Mouse (Mus musculus): ENCODE data around the gene Hcrtr1.

Hcrtr1 gene

DNA sequence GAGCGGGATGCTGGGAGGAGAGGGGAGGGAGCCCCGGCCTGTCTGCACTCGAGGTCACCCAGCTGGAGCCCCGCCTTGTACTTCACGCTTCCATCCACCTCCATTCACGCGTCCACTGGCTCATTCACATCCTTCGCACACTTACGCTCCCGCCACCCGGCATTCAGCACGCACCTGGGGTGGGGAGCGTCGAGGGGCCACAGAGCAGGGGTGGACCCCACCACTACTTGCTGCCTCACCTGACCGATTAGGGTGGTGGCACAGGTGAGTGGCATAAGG lies at the start of gene Hcrtr1:
Hcrtr1 (minus strand) TSS at position 146 of the 279 bp plus-strand sequence.
- no peak for DNase-seq (ENCODE audit: low spot score in 2 of 2)

DNA sequence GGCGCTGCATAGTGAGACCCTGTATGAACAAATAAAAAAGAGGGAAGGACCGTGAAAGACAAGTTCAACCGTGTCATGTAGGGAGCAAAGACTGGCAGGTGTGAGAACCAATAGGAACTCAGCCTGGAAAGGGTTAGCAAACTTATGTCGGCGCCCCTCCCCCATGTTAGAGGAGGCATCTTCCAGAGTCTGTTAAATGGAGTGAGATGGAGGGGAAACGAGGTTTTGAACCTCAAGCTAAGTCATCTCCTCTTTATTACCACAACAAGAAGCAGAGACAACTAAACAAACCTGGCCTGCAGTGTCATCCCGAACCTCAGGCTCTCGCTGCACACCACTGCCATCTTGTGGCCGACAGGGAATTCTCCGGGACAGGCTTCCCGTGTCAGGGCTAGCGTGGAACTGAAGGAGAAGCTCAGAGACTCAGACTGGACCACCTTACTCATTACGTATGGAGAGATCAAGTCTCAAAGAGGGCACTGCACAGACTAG lies 49.7 kb upstream of the Hcrtr1 start:
- peak; percentile 89 to 91 for DNase-seq (ENCODE audit: low spot score in 2 of 2)

DNA sequence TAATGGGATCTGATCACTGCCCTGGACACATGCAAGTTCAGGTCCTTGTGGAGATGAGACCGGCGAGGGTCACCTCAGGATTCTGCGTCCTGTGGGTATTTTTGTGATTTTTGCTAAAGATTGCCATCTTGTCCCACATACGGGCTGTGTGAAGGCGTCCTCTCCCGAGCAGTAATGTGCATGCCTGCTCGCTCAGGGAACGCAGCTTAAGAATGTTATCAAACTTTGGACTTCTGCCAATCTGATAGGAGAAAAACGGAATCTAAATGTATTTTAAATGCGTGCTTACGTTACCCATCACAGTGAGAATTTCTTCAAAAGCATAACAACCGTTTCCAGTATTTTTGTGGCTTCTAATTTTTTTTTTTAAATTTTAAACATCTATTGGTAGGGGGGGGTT lies 47.7 kb upstream of the Hcrtr1 start:
- peak; percentile 52 to 71 for DNase-seq (ENCODE audit: low spot score in 2 of 2)

DNA sequence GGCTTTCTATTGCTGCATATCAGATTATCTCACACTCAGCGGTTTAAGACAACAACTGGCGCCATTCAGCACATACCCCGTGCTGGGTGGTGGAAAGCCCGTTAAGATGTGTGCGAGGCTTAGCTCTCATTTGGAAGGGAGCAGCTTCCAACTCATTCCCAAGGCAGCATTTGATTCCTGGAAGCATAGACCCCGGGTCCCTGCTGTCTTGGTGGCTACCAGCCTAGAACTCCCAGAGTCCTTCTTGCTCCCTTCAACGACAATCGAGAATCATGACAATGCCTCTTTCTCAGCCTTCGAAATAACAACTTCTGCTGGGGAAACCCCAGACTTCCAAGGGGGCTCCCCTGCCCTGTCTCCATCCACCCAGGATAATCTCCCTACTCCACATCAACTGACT lies 47.3 kb upstream of the Hcrtr1 start:
- DNase-seq (ENCODE audit: low spot score in 2 of 2): no peak

DNA sequence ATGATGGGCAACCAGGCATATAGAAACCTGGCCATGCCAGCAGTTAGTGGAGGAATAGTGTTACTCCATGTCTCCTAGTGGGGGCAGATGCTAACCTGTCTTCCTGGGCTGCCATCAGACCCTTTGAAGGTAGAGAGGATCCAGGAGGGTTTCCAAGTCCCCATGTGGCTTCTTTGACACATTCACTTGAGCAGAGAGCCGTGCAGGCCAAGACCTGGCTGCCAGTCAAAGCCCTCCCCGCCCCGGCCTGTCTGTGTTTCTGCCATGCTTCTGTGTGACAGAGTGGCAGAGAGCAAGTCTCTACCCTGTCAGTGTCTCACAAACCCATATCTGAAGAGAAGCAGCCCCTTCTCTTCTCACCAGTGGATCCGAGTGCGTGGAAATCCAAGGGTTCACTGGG lies 44.7 kb upstream of the Hcrtr1 start:
- no peak for DNase-seq (ENCODE audit: low spot score in 2 of 2)

DNA sequence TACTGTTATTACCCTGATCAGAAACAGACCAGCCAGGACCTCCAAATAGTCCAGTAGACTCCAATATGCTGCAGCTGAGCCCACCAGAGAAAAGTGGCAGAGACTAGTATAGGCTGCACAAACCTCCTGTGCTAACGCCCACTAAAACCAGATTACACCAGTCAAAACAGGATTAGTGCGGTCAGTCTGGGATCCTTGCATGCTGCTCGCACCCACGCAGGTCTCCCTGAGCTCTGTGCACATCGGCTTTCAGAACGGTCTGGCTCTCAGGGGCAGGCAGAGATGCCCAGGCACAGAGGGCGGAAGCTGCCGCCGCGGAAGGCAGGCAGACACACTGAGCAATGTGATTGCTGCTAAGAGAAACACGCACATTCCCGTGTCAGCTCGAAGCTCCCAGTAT lies 43.9 kb upstream of the Hcrtr1 start:
- no peak for DNase-seq (ENCODE audit: low spot score in 2 of 2)

DNA sequence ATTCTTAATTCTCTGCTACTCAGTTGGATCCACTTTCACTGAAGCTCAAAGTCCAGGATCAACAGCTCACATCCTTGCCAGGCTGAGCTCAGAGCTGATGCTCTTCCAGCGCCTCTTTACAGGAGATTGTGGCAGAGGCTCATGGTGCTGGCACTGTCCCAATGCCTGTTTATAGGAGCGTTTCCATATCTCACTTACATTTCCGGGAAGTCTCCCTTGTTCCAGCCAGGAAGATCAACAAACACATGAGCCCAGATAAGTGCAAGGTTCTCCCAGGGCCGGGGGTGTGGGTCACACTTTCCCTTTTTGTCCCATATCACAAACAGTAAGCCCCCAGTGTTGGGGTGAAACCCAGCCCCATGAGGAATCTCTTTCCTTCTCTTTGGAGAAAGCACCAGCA lies 42.7 kb upstream of the Hcrtr1 start:
- DNase-seq (ENCODE audit: low spot score in 2 of 2): no peak

DNA sequence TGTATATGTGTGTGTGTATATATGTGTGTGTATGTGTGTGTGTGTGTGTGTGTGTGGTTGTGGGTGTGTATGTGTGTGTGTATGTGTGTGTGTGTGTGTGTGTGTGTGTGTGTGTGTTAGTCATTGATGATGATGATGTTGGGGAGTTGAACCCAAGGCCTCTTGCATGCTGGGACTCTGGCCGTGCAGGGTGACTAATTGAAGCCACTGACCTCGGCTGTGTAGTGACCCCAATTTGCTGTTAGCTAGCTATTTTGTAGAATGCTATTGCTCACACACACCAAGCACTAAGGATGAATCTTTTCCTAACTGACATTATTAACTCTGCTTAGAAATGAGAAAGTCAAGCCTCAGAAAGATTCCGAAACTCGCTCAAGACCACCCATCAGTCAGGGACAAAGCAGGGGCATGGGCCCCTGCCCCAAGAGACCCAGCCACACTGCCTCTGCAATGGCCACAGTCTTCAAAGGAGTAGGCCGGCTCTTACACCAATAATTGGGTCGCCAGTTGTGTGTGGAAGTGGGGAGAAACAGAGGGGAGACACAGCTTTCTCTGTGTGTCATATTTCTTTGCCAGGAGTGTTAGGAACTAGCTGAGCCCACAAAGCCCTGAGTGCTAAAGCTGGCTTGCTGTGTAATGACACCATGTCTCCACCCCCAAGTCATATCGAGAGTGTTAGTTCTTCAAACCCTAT lies 41.9 kb upstream of the Hcrtr1 start:
- DNase-seq (ENCODE audit: low spot score in 2 of 2): no peak

DNA sequence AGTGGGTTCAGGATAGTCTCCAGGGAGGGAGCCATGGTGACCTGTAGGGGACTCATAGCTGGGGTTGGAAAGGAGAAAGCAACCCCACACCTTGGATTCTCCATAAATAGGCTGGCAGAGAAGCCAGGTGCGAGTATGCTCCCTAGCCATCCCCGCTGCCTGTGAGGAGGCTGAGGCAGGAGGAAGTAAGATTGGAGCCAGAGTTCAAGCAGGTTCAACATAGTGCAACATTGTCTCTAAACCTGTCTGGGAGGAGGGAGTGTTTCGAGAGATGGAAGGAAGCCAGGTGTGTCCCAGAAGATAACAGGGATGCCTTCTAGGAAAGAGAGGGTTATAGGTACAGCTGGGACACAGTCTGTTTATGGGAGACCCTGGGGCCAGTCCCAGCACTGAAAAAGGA lies 40.7 kb upstream of the Hcrtr1 start:
- no peak for DNase-seq (ENCODE audit: low spot score in 2 of 2)

DNA sequence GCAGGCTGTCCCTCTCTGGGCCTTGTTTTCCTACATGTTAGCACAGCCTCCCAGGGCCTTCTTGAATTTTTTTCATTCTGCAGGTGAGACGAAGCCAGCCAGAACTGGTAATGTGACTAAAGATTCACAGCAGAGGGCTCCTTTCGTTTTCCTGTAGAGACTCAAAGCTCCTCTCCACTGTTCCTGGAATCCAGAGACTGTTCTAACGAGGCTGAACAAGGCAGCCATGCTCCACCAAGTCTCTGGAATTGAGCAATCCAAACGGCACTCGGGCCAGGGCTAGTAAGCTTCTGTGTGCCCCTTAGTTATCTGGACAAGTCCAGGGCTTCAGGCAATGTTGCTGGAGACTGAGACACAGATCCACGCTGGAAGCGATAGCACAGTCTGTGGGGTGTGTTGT lies 38.4 kb upstream of the Hcrtr1 start:
- DNase-seq (ENCODE audit: low spot score in 2 of 2): no peak

DNA sequence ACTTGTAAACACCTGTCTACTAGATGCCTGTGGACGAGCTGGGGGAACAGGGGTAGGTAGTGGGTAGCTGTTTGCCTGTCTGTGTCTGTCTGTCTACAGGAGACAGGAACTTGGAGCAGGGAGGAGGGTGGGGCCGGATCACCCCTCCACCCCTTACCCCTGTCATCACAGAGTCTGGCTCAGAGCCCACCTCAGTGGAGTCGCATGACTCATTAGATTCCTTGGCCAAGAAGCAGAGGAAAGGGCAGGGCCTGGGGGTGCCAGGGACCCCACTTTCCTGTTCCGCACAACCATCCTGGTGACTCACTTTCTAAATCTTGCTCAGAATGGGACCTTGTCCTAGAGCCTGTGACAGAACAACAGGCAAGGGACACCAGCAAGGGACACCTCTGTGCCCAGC lies 37.9 kb upstream of the Hcrtr1 start:
- no peak for DNase-seq (ENCODE audit: low spot score in 2 of 2)

DNA sequence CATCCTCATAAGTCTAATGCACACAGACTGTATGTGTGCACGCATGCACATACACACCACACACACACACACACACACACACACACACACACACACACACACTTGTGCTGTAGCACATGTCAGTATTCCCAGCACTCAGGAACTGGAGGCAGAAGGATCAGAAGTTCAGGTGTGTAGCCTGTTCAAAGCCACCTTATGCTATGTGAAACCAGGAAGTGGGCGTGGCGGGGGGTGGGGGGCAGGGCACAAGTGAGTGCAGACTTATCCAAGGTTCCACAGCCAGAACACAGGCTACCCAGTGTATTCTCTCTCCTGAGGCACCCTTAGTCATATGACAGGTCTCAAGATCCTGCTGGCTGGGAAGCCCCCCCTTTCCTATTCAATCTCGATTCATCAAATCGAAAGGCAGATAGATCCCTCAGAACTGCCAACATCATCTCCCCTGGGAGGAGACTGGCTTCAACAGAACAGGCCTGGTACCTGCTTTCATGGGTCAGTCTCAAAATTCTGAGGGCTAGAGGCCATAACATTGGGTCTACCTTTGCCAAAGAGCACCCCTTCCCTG lies 37.1 kb upstream of the Hcrtr1 start:
- no peak for DNase-seq (ENCODE audit: low spot score in 2 of 2)

DNA sequence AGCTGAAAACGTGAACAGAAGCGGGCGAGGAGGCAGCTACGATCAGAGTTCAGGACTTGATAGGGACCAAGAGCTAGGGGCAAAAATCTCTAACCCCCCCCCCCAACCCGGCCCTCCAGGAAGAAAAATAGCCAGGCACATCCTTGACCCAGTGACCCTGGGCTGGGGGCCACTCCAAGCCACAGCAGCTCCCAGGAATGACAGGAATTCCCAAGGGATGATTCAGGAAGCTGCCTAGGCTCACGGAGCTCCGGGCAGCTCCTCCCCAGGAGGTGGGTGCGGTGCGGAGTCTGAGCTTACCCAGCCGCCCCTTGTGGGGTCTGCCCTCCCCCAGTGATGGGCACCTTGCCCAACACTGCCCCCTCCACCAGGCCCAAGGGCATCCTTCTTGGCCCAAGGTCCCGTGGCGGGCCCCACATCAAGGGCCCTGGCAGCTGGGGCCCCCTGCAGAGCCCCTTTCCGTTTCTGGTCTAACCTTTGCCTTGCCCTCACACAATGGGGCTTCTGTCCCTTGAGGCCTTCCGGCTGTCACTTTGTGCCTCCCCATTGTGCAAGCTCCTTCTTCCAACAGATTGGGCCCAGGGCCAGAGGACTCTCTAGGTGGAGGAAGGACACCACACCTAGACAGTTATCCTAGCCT lies 36.0 kb upstream of the Hcrtr1 start, which contains the start of gene Tinagl1:
Tinagl1 (minus strand) TSS at position 51 of the 640 bp plus-strand sequence.
- DNase-seq (ENCODE audit: low spot score in 2 of 2): no peak

DNA sequence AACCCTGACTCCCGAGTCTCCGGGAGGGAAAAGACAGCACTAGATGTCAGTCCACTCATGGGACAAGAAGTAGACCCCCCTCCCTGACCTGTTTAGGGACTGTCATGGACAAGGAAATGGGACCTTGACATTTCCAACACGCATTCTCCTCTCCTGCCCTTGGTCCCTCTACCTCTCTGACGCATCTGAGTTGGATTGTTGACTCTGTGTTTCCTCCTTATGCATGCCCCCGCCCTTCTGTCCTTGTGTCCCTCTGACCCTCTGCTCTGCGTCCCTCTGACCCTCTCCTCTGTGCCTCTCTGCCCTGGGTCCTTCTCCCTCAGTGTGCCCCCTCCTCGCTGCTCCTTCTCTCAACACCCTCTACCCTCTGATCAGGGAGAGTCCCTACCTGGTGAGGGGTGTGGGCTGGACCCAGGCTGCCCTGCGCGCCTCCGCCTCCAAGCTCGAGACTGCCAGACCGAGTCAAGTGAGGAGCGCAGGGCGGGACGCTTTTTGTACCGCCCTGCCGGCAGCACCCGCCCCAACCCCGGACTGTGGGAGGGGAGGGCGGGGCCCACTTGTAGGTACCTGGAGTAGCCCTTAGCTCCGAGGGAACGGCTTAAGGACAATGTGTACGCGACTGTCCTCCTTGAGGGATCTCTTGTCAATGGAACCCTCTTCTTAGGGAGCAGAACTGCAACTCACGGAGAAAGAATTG lies 35.3 kb upstream of the Hcrtr1 start:
- no peak for DNase-seq (ENCODE audit: low spot score in 2 of 2)

DNA sequence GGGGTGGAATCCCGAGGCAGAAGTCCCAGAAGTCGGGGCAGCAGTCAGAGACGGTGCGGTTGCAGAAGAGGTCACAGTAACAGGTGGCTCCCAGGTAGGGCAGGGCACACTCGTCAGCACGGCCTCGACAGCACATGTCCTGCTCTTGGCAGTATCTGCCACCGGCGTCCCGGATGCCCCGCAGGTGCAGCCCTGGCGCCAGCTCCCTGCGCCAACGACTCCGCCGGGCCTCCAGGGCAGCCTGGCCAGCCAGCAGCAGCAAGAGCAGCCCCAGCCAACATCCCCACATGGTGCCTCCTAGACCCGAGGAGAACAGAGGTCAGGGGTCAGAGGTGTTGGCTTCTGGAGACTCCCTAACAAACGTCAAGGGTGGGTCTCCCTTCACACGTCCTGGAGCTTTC lies 34.8 kb upstream of the Hcrtr1 start:
- DNase-seq (ENCODE audit: low spot score in 2 of 2): no peak

DNA sequence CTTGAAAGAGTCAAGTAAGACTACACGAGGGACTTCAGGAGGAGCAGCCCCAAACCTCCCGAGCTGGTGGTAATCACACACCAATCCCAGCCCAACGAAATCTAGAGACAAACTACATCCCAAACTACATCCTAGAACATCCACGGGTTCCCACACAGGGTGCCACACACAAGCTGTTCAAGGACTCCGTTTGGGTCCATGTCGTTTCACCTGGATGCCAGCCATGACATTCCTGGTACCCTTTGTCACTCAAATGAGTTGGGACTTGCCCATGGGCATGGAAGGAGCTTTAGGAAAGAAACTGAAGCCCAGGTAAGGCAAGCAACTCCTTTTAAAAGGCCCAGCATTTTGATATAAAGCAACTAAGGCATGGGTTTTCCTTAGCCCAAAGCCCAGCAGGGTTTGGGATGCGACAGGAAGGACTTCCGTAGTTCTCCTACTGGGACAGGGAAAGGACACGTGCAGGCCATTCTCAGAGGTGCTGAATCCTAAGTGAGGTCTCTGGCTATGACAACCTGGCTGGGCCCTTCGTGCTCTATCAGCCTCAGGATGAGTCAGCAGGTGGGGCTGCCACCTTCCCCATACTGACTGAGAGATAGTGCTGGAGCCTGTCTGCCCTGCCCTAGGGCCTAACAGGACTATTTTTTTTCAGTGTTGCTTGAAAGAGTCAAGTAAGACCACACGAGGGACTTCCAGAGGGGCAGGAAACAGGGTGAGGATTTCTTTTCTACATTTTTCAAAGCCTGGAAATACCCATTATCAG lies 34.1 kb upstream of the Hcrtr1 start:
- DNase-seq (ENCODE audit: low spot score in 2 of 2): no peak

DNA sequence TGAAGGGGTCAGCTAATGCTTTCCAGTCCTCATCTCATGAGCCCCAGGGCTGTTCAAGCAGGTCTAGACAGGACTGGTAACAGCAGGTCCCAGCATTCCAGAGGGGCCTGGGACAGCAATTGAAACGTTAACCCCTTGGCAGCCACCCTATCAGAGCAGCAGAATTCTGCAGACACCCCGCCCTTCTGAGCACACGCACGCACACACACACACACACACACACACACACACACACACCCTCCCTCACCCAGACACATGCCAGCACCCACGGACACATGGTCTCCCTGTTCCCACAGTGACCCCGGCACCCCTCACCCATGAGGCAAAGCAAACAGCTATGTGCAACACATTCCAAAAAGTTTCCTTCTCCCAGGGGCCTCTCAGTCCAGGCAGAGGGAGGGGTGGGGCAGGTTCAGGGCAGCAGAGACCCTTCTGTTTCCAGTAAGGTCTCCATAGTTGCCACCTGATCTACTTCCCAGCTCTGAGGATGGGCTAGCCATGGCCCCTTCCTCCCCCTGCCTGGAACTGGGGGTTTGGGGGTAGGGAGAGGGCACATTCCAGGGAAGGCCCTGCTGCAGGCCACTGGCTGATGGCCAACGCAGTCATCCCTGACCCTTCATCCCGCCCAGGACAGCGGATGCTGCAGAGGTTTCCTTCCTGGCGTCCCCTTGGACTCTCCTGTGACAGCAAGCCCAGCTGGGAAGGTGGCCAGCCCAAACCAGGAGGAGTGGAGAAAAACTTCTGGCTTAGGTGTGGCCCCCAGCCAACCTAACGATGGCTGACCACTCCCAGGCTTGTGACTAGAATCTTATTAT lies 33.0 kb upstream of the Hcrtr1 start:
- no peak for DNase-seq (ENCODE audit: low spot score in 2 of 2)

DNA sequence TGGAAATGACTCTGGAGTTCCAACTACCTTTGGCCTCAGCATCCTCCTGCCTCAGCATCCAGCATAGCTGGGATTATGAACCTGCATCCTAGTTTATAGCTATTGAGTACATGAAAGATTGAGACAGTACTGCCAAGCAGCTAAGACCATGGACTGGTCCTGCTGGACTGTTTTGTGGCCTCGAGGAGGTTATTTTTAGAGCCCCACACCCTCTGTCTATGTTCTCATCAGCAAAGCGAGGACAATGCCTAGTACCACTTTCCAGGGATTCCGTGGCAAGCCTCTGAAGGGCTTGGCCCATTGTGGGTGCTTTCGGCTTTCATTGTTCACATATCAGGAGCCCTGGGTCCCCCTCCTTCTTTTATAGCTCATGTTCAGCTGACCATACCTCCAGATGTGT lies 31.2 kb upstream of the Hcrtr1 start:
- no peak for DNase-seq (ENCODE audit: low spot score in 2 of 2)

DNA sequence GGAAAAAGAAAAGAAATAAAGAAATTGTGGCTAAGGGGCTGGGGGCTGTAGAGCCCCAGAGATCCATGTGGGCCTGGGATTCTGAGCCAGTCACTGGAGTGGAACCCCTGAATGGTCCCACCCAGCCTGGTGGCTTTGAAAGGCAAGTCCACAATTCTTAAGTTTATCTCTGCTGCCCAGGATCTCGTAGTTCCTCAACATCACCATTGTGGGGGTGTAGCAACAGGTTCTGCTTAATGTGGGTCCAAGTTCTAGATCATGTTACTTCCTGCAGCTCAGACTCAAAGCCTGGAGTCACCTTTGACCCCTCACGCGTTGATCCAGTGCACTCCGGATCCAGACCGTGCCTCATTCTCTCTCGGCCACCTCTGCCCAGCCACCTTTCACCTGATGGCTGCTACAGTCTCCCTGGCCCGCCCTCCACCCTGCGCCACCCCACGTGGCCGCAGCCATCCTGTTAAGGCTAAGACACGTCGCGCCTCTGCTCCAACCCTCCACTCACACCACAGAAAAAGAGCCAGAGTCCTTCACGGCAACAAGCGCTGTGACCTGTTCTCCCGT lies 30.3 kb upstream of the Hcrtr1 start:
- DNase-seq (ENCODE audit: low spot score in 2 of 2): no peak

DNA sequence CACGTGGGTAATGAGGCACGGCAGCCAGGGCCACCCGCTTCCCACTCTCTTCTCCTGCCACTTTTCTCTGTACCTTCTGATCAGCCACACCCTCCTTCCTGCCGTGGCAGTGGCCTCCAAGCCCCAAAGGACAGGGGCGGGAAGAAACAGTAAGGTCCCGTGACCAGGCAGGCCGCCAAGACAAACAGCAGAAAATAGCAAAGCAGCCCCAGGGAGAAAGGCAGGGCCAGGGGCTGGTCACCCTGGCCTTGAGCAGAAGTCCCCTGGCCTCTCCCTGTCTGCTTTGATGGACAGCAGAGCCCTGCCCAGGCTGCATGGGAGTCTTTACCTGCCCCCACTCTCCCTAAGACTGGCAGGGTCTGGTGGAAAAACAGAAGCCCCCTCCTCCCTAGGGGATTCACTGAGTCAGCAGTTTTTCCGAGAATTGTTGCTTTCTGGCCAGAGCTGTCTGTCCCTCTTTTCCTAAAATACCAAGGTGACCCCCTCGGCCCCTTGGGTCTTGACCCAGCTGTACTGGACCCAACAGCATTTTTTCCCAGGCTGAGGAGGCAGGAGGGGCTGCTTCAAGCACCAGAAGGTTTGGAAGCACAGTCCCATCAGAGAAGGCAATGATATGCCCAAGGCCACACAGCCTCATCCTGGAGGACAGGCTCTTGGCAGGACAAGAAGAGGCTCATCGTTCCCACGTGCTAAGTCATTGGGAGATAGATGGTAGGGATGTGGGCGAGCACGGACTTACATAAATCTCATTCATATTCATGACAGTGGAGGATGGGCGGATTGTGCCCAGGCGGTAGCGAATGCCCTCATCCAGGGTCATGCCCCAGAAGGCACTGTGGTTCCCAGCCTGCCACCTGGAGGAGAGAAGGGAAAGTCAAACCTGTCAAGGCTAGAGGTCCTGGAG lies 29.4 kb upstream of the Hcrtr1 start:
- DNase-seq (ENCODE audit: low spot score in 2 of 2): peak in 1 of 2 experiments; percentile 57
